Mouse (Mus musculus) midbrain, embryonic 16.5 days (tissue): Measurements from ENCODE around the gene Ghitm. TPM values are rescaled to one million over a fixed set of nuclear protein-coding genes. Genes with fewer than 3 reads are reported as not detected.
"Not testable (repeated sequence)": the region's sequence is repeated elsewhere in the genome, so short reads cannot be mapped to it uniquely, and the experiment has no call there.

Source experiments
- ATAC-seq: fragments of 200-750 bp; cut with Nextera tagmentation; 2 replicates; pipeline ENCODE4 v1.8.0; 2017; ENCODE audit warnings: moderate TSS enrichment
- H3K27ac ChIP-seq: fragments of 300-500 bp; sonication (generic); 2 replicates; pipeline ENCODE4 v1.5.1; 2014; ENCODE audit warnings: mild to moderate bottlenecking, low read length, mixed read lengths
- H3K27me3 ChIP-seq: fragments of 300-500 bp; sonication (generic); 2 replicates; pipeline ENCODE4 v1.6.1; 2014; ENCODE audit warnings: low read depth, low read length, mixed read lengths; ENCODE audit not compliant: control insufficient read depth, insufficient read depth
- H3K36me3 ChIP-seq: fragments of 300-500 bp; sonication (generic); 2 replicates; pipeline ENCODE4 v1.6.1; 2014; ENCODE audit warnings: mild to moderate bottlenecking, low read length, moderate library complexity, mixed read lengths; ENCODE audit not compliant: control insufficient read depth, insufficient read depth
- H3K4me1 ChIP-seq: fragments of 300-500 bp; sonication (generic); 2 replicates; pipeline ENCODE4 v1.6.1; 2014; ENCODE audit warnings: mild to moderate bottlenecking, low read length, mixed read lengths; ENCODE audit not compliant: control insufficient read depth, insufficient read depth
- H3K4me2 ChIP-seq: fragments of 300-500 bp; sonication (generic); 2 replicates; pipeline ENCODE4 v1.6.1; 2014; ENCODE audit warnings: mild to moderate bottlenecking, low read length, mixed read lengths
- H3K4me3 ChIP-seq: fragments of 300-500 bp; sonication (generic); 2 replicates; pipeline ENCODE4 v1.5.1; 2014; ENCODE audit warnings: low read depth, mild to moderate bottlenecking, low read length, moderate library complexity, mixed read lengths
- H3K9ac ChIP-seq: fragments of 300-500 bp; sonication (generic); 2 replicates; pipeline ENCODE4 v1.6.1; 2014; ENCODE audit warnings: low read depth, low read length, mixed read lengths
- H3K9me3 ChIP-seq: fragments of 300-500 bp; sonication (generic); replicated peaks from 2 replicates; pipeline ENCODE4 v1.6.1; 2014; ENCODE audit warnings: mild to moderate bottlenecking, low read length, mixed read lengths; ENCODE audit not compliant: control insufficient read depth, poor library complexity, severe bottlenecking
- WGBS: fragments of 180-500 bp; shearing (Covaris S2); extraction: QIAGEN DNeasy Blood & Tissue Kit; methylation state at CpG from one replicate; pipeline ENCODE4 v1.1.7; 2014; 5-methylcytosine and 5-hydroxymethylcytosine counted together
- polyA plus RNA-seq: library from polyadenylated mRNA; unstranded; fragments of >200 nt; fragmentation: Nextera tagmentation; extraction: Ambion mirVana; gene quantifications from 2 replicates; pipeline ENCODE4 v1.2.1, GENCODE M21; 2015

Gene Ghitm
- polyA plus RNA-seq, 1 experiment from 2014 or later, result 189 TPM

DNA sequence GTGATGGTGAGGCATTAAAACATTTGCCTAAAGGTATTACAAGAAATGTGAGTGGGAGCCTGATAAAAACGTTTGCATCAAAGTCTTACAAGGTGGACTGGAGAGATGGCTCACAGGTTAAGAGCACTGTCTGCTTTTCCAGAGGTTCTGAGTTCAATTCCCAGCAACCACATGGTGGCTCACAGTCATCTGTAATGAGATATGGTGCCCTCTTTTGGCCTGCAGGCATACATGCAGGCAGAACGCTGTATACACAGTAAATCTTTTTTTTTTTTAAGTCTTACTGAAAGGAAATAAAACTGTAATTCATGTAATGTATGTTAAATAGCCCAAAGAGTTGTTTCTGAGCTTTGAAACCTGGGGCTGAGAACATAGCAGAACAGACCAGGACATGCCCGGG is 2.5 kb upstream of the Ghitm start:
- ATAC-seq, H3K9me3 ChIP-seq, H3K9ac ChIP-seq, H3K4me1 ChIP-seq, H3K4me2 ChIP-seq, H3K4me3 ChIP-seq, H3K27me3 ChIP-seq, H3K27ac ChIP-seq, H3K36me3 ChIP-seq: not testable (repeated sequence)
- WGBS, result 81% methylated on average over 2 of the region's 3 CpGs

DNA sequence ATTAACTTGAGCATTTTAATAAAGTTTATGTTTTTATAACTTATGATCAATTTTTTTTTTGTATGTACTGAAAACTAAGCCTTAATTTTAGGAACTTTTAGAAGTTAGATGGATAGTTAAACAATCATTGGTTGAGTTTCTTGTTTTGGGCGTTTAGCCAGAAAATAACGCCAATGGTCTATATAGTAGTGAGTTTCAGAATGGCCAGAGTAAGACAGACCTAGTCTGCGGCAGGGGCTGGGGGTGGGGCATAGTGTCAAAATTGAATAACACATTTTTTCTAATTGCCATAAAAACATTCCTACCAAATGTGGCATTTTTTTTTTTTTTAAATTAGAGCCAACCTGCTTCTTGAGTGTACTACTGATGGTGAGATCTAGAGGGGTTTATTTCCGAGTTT is 1.0 kb upstream of the Ghitm start:
- Histone ChIP-seq H3K27me3 (no peaks in the 10 kb centered on the region), H3K36me3 (no peaks in the 10 kb centered on the region; the same call in 1 of the 2 replicates), H3K4me1 (peaks cover 9% of the 10 kb centered on the region), H3K9me3 (no peaks in the 10 kb centered on the region), H3K4me3 (no peak overlapping the region), H3K4me2 (no peak overlapping the region), H3K27ac (no peak overlapping the region), H3K9ac (no peak overlapping the region)
- ATAC-seq, result no peak
- WGBS, result 83% methylated on average over 4 of the region's 4 CpGs

DNA sequence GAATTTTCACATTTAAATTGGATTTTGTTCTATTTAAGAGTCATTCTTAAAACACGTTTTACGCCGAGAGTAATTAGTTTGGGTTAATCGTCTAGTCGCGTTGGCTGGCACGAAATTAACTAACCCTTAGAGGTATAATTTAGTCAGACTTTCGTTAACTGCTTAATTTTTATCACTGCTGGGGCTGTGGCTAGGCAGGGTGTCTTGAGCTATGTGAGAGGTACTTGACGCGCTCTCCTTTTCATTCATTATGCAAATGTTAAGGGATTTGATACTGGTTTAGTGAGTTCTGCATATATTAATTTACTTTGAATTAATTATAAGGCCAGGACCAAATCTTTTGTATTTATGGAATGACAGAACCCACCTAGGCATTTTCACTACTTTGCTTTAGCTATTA is 599 bp upstream of the Ghitm start:
- under 1% methylated on average over 10 of the region's 10 CpGs for WGBS
- H3K27me3 ChIP-seq, result no peaks in the 10 kb centered on the region
- peak overlapping the region; percentile 97 for H3K4me3 ChIP-seq
- H3K9me3 ChIP-seq, result no peaks in the 10 kb centered on the region
- H3K4me1 ChIP-seq, result peaks cover 9% of the 10 kb centered on the region
- H3K9ac ChIP-seq, result peak overlapping the region; percentile 67
- peak overlapping the region; percentile 79 for H3K4me2 ChIP-seq
- ATAC-seq, result peak; percentile 64
- peaks cover 2% of the 10 kb centered on the region; the same call in 1 of the 2 replicates for H3K36me3 ChIP-seq
- H3K27ac ChIP-seq, result peak overlapping the region; percentile 71

DNA sequence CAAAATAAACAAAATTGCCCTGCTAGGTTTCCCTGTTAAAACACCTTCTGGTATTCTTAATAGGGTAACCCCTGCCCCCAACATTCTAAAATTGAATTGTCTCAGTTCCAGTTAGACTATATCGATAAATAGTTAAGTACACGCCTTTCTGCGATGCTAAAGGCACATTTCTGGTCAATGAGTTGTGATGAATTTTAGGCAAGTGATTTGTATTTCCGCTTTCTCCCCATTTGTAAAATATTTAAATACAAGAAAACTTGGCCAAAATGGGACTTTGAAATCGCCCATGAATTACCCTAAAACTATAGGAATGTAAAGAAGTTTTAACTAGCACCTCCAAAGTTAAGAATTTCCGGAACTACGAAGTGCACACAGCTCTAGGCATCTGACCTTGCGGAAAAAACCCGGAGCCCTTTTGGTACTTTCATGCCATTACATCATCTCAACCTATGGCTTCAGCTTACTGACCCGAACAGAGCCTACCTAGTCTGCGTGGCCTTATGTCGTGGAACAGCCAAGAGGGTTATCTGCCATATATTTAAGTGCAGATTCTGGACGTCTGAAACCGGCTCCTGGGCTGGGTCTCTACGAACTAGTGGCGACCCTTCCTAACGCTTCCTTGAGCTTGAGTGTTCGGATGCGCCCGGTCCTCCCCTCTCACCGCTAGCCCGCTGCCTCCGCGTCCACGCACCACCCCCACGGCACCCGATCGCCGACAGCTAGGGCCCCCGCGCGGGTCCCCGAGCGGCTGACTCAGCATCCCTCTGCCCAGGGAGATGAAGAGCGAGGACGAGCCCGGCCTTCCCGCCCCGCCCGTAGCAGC is 557 bp downstream of the Ghitm start:
- H3K4me1 ChIP-seq, result peaks cover 9% of the 10 kb centered on the region
- H3K4me3 ChIP-seq, result peak overlapping the region; percentile 97
- no peaks in the 10 kb centered on the region for H3K27me3 ChIP-seq
- peak overlapping the region; percentile 92 for H3K9ac ChIP-seq
- no peak for ATAC-seq
- peaks cover 3% of the 10 kb centered on the region; the same call in 1 of the 2 replicates for H3K36me3 ChIP-seq
- no peaks in the 10 kb centered on the region for H3K9me3 ChIP-seq
- H3K27ac ChIP-seq, result peak overlapping the region; percentile 84
- H3K4me2 ChIP-seq, result peak overlapping the region; percentile 78
- 1% methylated on average over 40 of the region's 40 CpGs for WGBS

DNA sequence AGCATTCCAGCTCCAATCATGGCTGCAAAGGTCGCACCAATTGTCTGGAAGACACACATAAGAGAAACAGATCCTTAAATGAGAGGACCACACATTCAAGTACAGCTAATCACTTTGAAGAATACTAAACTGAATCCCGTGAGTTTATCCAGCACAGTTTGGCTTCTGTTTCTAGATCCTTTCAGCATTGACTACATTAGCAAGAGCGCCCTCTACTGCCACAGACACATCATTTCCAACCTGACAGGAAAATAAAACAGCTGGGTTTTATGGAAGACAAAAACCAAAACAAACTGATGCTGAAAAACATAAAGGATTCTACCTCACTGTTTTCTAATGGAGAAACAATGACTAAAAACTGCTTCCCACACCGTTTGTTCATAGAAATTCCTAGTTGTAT is 7.4 kb downstream of the Ghitm start:
- H3K4me3 ChIP-seq, result no peak overlapping the region
- no peak overlapping the region for H3K4me2 ChIP-seq
- H3K4me1 ChIP-seq, result no peaks in the 10 kb centered on the region
- H3K27me3 ChIP-seq, result no peaks in the 10 kb centered on the region
- no peaks in the 10 kb centered on the region for H3K9me3 ChIP-seq
- H3K36me3 ChIP-seq, result peaks cover 18% of the 10 kb centered on the region
- no peak overlapping the region for H3K27ac ChIP-seq
- H3K9ac ChIP-seq, result no peak overlapping the region
- WGBS, result 45% methylated on average over 4 of the region's 4 CpGs
- no peak for ATAC-seq

DNA sequence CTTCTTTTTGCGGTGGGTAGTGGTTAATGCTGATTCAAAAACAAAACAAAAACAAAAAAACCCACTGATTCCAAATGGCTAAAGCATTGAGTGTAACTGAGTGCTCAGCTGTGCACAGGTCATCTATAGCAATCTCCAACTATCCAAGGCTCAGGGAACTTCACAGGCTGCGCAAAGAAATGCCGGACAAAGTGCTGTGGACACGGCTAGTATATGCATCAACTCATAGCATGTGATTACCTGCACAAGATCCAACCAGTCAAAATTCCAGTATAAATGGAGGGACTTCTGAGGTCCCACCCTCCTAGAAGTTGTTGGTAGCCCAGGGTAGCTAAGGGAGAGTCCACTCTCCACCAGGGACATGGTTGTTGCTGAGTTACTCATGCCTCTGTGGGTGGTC is 15.8 kb downstream of the Ghitm start:
- H3K4me2 ChIP-seq, result no peak overlapping the region

DNA sequence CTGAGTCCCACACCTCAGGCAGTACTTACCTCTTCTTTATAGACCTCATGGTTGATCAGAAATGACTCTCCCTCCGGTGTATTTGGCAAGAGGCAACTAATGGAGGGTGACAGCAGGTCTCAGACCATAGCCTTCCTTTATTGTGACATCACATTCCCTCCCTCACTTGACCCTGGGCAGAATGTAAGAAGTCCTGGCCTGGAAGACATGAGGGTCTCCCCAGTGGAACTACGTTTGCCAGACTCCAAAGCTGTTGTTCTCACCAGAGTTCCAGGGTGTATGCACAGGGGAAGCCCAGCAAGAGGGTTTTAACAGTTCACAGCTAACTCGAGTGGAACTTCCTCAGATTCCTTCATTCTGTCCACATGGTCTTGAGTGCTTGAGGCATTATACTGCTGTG is 21.1 kb downstream of the Ghitm start, which contains the start of gene 2610528A11Rik:
TSS of gene 2610528A11Rik (minus strand) at position 101 of the 400 bp plus-strand sequence.
- H3K4me3 ChIP-seq, result no peak within 1 kb of the TSS
- peaks cover 3% of the 10 kb centered on the region; the same call in 1 of the 2 replicates for H3K36me3 ChIP-seq
- no peaks in the 10 kb centered on the region for H3K9me3 ChIP-seq
- 72% methylated on average over 3 of the region's 3 CpGs for WGBS
- no peak within 1 kb of the TSS for H3K4me2 ChIP-seq
- no peak within 1 kb of the TSS for H3K27ac ChIP-seq
- no peaks in the 10 kb centered on the region for H3K4me1 ChIP-seq
- no peak within 1 kb of the TSS for H3K9ac ChIP-seq
- no peaks in the 10 kb centered on the region for H3K27me3 ChIP-seq
- ATAC-seq, result no peak

More for the DNA sequence above, 15.8 kb downstream of the Ghitm start:
- H3K27me3 ChIP-seq, result no peaks in the 10 kb centered on the region
- H3K36me3 ChIP-seq, result peaks cover 11% of the 10 kb centered on the region; the same call in 1 of the 2 replicates
- no peak overlapping the region for H3K27ac ChIP-seq
- 98% methylated on average over 4 of the region's 4 CpGs for WGBS
- no peak overlapping the region for H3K4me3 ChIP-seq
- ATAC-seq, result no peak
- no peaks in the 10 kb centered on the region for H3K4me1 ChIP-seq
- no peak overlapping the region for H3K9ac ChIP-seq
- H3K9me3 ChIP-seq, result no peaks in the 10 kb centered on the region

DNA sequence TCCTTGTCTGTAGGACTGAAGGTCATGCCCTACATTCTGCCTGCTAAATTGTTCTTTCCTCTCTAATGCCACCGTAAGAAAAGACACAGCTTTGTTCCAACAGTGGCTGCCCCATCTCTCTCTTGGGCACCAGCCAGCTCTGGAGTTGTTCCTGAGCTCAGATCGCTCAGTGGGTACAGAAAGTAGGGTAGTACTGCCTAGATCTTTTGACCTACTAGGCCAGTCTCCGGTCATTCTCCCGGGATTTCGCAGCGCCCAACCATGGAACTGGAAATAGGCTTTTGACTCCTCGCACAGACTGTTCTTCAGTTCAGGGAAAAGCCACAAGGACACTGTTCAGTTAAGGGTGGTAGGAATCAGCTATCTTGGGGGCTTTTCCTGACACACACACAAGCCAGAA is 22.1 kb downstream of the Ghitm start:
- WGBS, result 92% methylated on average over 7 of the region's 7 CpGs
- H3K9me3 ChIP-seq, result no peaks in the 10 kb centered on the region
- H3K4me1 ChIP-seq, result no peaks in the 10 kb centered on the region
- no peak for ATAC-seq
- no peak overlapping the region for H3K4me2 ChIP-seq
- H3K4me3 ChIP-seq, result no peak overlapping the region
- no peaks in the 10 kb centered on the region for H3K27me3 ChIP-seq
- H3K36me3 ChIP-seq, result no peaks in the 10 kb centered on the region
- H3K27ac ChIP-seq, result no peak overlapping the region
- H3K9ac ChIP-seq, result no peak overlapping the region

DNA sequence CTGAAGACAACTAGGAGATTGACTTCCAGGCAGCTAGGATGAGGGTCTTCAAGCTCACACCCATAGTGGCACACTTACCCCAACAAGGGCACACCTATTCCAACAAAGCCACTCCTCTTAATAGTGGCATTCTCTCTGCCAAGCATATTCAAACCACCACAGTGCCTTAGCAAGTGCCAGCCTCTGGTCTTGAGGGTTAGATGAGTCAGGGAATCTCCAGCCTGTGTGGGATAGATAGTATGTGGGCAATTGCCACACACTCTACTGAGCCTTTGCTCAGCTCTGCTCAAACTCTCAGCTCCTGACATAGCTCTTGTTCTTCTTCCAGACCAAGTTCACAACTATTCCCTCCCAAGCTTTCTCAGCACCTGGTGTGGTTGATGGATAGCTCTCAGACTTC is 23.7 kb downstream of the Ghitm start:
- Histone ChIP-seq H3K27me3 (no peaks in the 10 kb centered on the region), H3K36me3 (no peaks in the 10 kb centered on the region), H3K4me2 (no peak overlapping the region), H3K9ac (no peak overlapping the region), H3K4me1 (no peaks in the 10 kb centered on the region), H3K27ac (no peak overlapping the region), H3K4me3 (no peak overlapping the region), H3K9me3 (no peaks in the 10 kb centered on the region)
- ATAC-seq, result no peak
